Mouse (Mus musculus) lung, postnatal 25 days (tissue): ENCODE measurements at regions not wholly inside any gene's neighbourhood (a gene's known extent, or its start where the extent isn't known, plus 50 kb on each side); places are given as distances from the start of the nearest gene placed in this dataset.

Experiments
- DNase-seq: peaks from one replicate; pipeline ENCODE4 v3.0.0; 2022; ENCODE audit warnings: low spot score

DNA sequence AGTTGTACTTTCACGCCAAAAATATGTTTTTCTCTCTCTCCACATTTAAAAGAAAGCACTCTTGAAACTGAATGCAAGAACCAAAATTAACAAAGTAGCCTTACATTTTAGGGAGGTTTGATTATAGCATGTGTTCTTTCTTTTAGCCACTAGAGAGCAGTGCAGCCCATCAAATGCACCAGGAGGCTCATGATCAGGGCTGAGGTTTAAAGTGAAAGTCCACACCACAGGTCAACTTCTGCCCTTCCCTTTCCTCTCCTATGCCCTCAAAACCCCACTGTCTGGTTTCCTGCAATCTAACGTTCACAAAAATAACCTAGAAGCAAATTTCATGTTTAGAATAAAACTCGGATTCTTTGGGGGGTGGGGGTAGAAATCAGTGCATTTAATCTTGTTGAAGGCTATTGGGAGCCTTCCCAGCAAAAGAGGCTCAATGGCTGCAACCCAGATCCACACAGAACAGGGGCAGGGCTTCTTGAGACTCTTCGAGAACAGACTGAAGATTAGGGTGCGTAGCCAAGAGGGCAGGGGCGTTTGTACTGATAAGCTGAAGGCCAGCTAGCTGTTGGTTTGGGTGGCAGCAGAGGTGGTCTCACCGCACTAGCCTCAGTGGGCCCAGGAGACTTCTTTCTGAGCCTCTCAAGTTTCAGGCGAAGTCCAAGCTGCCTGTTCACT, 59.3 kb upstream of the Zfp770 start:
- DNase-seq, result peak; percentile 24

- no peak for DNase-seq
These were observed 58.3 kb upstream of the Zfp770 start for GRCm38 (mm10) chr2:114259539-114259938.
